Mouse (Mus musculus): ENCODE measurements around the gene AI464131.
"Not testable (repeated sequence)": the region's sequence is repeated elsewhere in the genome, so short reads cannot be mapped to it uniquely, and the experiment has no call there.

AI464131 gene

GRCm38 (mm10) chr4:41469199-41469598 is 33.7 kb downstream of the AI464131 start:
- no peak for DNase-seq

- DNase-seq = peak; percentile 80
These were observed 34.3 kb downstream of the AI464131 start for GRCm38 (mm10) chr4:41468396-41469080.

- DNase-seq = no peak
These were observed 37.6 kb downstream of the AI464131 start for GRCm38 (mm10) chr4:41465287-41465665.

GRCm38 (mm10) chr4:41464345-41465286 is 38.3 kb downstream of the AI464131 start, which contains the start of the genes Kif24 and Nudt2:
Kif24 (minus strand) TSS chr4:41464887.
Nudt2 (plus strand) TSS chr4:41465151.
- peak; percentile 100 for DNase-seq

- not testable (repeated sequence) for DNase-seq
These were observed 39.7 kb downstream of the AI464131 start for GRCm38 (mm10) chr4:41463051-41463738.

- DNase-seq = no peak
These were observed 42.2 kb downstream of the AI464131 start for GRCm38 (mm10) chr4:41460690-41461089.

GRCm38 (mm10) chr4:41447595-41447994 is 55.3 kb downstream of the AI464131 start:
- DNase-seq = no peak

Measured in retina, postnatal 1 day (tissue).